Mouse (Mus musculus) hindbrain, embryonic 10.5 days (tissue): ENCODE results near the gene Sec61a1. TPM values are rescaled to one million over a fixed set of nuclear protein-coding genes. Genes with fewer than 3 reads are reported as not detected.

ENCODE experiments used
- DNase-seq: peaks from one replicate; pipeline ENCODE4 v3.0.0-alpha.2; 2017; ENCODE audit warnings: low spot score
- H3K27ac ChIP-seq: fragments of 300-500 bp; sonication (generic); 2 replicates; pipeline ENCODE4 v1.5.1; 2016; ENCODE audit warnings: mild to moderate bottlenecking, moderate library complexity
- H3K27me3 ChIP-seq: fragments of 300-500 bp; sonication (generic); 2 replicates; pipeline ENCODE4 v1.6.1; 2016; ENCODE audit warnings: mild to moderate bottlenecking; ENCODE audit not compliant: poor library complexity, insufficient read depth, severe bottlenecking
- H3K36me3 ChIP-seq: fragments of 300-500 bp; sonication (generic); 2 replicates; pipeline ENCODE4 v1.6.1; 2016; ENCODE audit warnings: mild to moderate bottlenecking, moderate library complexity
- H3K4me1 ChIP-seq: fragments of 300-500 bp; sonication (generic); replicated peaks from 2 replicates; pipeline ENCODE4 v1.6.1; 2016; ENCODE audit warnings: mild to moderate bottlenecking
- H3K4me3 ChIP-seq: fragments of 300-500 bp; sonication (generic); 2 replicates; pipeline ENCODE4 v1.5.1; 2016; ENCODE audit warnings: mild to moderate bottlenecking, moderate library complexity
- H3K9me3 ChIP-seq: fragments of 300-500 bp; sonication (generic); 2 replicates; pipeline ENCODE4 v1.6.1; 2016; ENCODE audit warnings: mild to moderate bottlenecking, moderate library complexity
- WGBS: fragments of 180-500 bp; shearing (Covaris S2); methylation state at CpG from one replicate; pipeline ENCODE4 v1.1.7; 2016; 5-methylcytosine and 5-hydroxymethylcytosine counted together
- polyA plus RNA-seq: library from polyadenylated mRNA; unstranded; fragments of >200 nt; fragmentation: Nextera tagmentation; extraction: Ambion mirVana; gene quantifications from 2 replicates; pipeline ENCODE4 v1.2.1, GENCODE M21; 2016

The Sec61a1 gene
- polyA plus RNA-seq, 1 experiment from 2014 or later = 206 TPM

- 85% methylated on average over 3 of the region's 3 CpGs for WGBS
- Histone ChIP-seq H3K9me3 (no peaks in the 10 kb centered on the region), H3K4me1 (peaks cover 27% of the 10 kb centered on the region), H3K4me3 (no peak overlapping the region), H3K27me3 (peaks cover 43% of the 10 kb centered on the region), H3K36me3 (no peaks in the 10 kb centered on the region), H3K27ac (peak overlapping the region; percentile 86; the same call in 1 of the 2 replicates)
- no peak for DNase-seq
These were observed 25.5 kb upstream of the Sec61a1 start for GRCm38 (mm10) chr6:88544241-88544640.

DNA sequence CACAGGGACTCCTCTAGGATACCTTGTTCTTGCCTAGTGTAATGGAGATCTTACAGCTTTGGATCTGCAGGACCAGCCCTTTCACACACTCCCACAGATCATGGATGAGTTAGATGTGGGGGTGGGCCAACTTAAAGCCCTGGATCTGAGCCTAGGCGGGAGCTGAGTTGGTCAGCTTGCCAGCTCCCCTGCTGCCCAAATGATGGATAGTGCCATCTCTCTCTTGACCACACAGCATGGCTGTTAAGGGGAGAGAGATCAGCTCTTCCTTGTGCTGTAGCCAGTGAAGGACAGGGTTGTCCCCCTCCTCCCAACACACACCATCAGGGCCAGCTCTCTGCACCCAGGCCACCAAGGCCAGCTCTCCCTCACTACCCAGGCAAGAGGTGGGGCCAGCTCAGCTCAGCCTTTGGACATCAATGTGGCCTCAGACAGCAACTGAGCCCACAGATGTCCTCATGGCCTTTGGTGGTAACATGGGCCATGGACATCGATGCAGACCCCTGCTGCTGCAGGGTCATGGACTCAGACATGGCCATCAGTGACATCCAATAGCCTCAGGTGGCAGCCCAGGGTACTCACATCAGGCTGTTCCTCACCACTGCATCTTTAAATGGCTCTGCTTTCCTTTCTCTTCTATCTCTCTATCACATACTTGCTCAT lies 21.5 kb upstream of the Sec61a1 start:
- Histone ChIP-seq H3K36me3 (no peaks in the 10 kb centered on the region), H3K27me3 (peaks cover 15% of the 10 kb centered on the region), H3K4me1 (peaks cover 8% of the 10 kb centered on the region), H3K9me3 (no peaks in the 10 kb centered on the region), H3K27ac (no peak overlapping the region), H3K4me3 (no peak overlapping the region)
- DNase-seq = no peak
- WGBS = 72% methylated on average over 2 of the region's 2 CpGs

DNA sequence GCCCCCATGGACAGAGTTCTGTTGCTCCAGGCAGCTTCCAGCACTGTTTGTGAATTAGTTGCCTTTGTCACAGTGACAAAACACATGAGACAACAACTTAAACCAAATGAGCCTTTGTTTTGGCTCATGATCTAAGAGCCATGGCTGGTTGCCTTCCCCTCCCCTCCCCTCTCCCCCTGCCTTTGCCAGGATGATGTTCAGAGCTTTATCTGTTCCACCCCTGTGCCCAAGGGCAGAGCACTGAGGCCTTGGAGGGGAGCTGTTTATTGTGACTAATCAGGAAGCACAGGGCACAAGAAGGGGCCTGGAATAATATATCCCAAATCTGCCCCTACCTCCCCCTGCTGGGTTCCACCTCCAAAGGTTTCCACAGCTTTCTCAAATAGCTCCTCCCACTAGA lies 11.6 kb upstream of the Sec61a1 start:
- Histone ChIP-seq H3K9me3 (no peaks in the 10 kb centered on the region), H3K27me3 (0 out of 2 replicates have a peak, but pooled peaks cover 3% of the 10 kb centered on the region), H3K4me3 (no peak overlapping the region), H3K4me1 (no peaks in the 10 kb centered on the region), H3K36me3 (no peaks in the 10 kb centered on the region), H3K27ac (no peak overlapping the region)
- DNase-seq = no peak

DNA sequence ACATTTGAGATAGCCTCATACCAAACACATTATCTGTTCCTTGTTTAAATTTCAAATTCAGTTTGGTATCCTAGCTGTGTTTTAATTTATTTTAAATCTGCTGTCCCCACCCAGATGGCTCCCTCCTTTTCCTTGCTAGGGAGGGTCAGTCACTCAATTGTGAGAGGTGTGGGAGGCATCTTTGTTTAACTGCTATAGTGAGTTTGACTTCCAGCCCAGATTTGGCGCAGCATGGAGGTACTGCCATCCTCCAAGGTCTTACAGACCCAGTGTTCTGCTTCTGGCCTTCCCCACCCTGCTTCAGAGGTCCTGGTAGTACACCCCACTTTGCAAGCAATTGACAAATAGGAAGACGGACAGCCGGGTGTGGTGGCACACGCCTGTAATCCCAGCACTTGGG lies 5.4 kb upstream of the Sec61a1 start:
- no peak for DNase-seq
- no peak overlapping the region for H3K4me3 ChIP-seq
- 87% methylated on average over 4 of the region's 4 CpGs for WGBS

DNA sequence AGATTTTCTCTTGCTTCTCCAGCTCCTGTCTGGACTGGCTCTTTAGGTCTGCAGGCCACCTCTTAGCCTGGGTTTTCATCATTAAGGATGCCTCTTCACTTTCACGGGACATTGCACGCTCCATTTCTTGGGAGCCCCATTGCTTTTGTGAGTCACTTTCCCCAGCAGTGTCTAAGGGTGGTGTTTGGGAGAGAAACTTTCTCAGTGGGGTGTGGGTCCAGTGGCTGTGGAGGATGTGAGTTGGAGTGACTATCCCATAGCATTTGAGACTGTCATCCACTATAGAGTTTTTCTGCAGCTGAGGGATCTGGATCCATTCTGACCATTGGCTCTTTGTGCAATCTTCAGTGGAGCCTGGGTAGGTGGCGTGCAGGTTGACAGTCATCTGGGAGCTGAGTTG lies 4.7 kb upstream of the Sec61a1 start:
- Histone ChIP-seq H3K4me1 (peaks cover 15% of the 10 kb centered on the region), H3K9me3 (no peaks in the 10 kb centered on the region), H3K36me3 (no peaks in the 10 kb centered on the region), H3K4me3 (no peak overlapping the region), H3K27me3 (0 out of 2 replicates have a peak, but pooled peaks cover 3% of the 10 kb centered on the region), H3K27ac (no peak overlapping the region)
- WGBS = 92% methylated on average over 3 of the region's 3 CpGs
- DNase-seq = no peak

More for the DNA sequence above, 5.4 kb upstream of the Sec61a1 start:
- Histone ChIP-seq H3K27ac (no peak overlapping the region), H3K27me3 (0 out of 2 replicates have a peak, but pooled peaks cover 3% of the 10 kb centered on the region), H3K36me3 (no peaks in the 10 kb centered on the region), H3K9me3 (no peaks in the 10 kb centered on the region), H3K4me1 (peaks cover 10% of the 10 kb centered on the region)

DNA sequence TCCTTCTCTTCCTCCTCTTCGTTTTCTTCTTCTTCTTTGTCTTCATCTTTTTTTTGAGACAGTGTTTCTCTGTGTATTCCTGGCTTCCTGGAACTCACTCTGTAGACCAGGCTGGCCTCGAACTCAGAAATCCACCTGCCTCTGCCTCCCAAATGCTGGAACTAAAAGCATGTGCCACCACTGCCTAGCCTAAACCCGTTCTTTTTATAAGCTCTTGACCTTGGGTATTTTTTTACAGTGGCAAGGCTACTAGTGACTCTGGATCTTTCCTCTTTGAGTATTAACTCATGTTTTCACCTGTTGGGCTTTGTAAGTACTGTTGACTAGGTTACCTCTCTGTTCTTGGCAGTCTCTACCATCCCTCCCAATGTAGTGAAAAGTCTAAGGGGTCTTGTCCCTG lies 4.3 kb upstream of the Sec61a1 start:
- no peaks in the 10 kb centered on the region for H3K36me3 ChIP-seq
- 0 out of 2 replicates have a peak, but pooled peaks cover 3% of the 10 kb centered on the region for H3K27me3 ChIP-seq
- WGBS = 68% methylated on average over 3 of the region's 3 CpGs
- H3K9me3 ChIP-seq = no peaks in the 10 kb centered on the region
- H3K4me1 ChIP-seq = peaks cover 15% of the 10 kb centered on the region
- no peak overlapping the region for H3K27ac ChIP-seq
- H3K4me3 ChIP-seq = no peak overlapping the region
- no peak for DNase-seq

DNA sequence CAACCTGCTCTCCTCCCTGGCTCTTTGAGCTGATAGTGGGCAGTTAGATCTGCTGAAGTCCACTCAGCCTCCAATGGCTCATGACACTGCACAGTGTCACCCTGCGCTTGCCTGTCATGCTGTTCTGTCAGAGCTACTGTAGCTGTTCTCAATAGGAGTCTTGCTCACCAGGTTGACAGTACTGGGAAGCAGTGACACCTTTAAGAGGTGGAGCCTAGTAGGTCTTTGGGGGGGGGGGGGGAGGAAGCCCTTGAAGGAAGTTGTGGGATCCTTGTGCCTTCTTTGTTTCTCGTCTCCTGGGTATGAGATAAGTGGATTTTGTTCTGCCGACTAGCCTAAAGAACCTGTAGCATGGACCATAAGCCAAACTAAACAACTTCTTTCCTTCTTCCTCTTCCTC lies 3.9 kb upstream of the Sec61a1 start:
- H3K9me3 ChIP-seq = no peaks in the 10 kb centered on the region
- H3K4me3 ChIP-seq = no peak overlapping the region
- no peak overlapping the region for H3K27ac ChIP-seq
- H3K27me3 ChIP-seq = 0 out of 2 replicates have a peak, but pooled peaks cover 3% of the 10 kb centered on the region
- 76% methylated on average over 3 of the region's 3 CpGs for WGBS
- no peaks in the 10 kb centered on the region for H3K36me3 ChIP-seq
- DNase-seq = no peak
- H3K4me1 ChIP-seq = peaks cover 19% of the 10 kb centered on the region

DNA sequence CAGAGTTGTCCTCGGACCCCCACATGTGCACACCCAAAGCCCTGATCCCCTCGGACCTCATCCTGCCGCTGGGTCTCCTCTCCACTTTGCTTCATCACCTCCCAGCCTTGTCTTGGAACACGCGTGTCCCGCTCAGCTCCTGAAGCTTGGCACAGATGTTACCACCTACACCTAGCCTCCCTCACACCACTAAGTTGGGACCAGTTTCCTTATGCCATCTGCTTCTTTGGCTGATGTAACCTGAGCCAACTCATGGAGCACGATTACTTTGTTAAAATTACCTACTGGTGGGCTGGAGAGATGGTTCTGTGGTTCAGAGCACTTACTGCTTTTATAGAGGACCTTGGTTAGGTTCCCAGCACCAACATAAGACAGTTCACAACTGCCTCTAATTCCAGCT lies 3.1 kb upstream of the Sec61a1 start:
- H3K4me1 ChIP-seq = peaks cover 27% of the 10 kb centered on the region
- no peaks in the 10 kb centered on the region for H3K9me3 ChIP-seq
- H3K4me3 ChIP-seq = no peak overlapping the region
- DNase-seq = no peak
- peaks cover under 1% of the 10 kb centered on the region for H3K36me3 ChIP-seq
- H3K27ac ChIP-seq = no peak overlapping the region
- 85% methylated on average over 7 of the region's 7 CpGs for WGBS
- H3K27me3 ChIP-seq = no peaks in the 10 kb centered on the region

- 20% methylated on average over 18 of the region's 18 CpGs for WGBS
- peaks cover 39% of the 10 kb centered on the region for H3K36me3 ChIP-seq
- H3K4me1 ChIP-seq = peaks cover 31% of the 10 kb centered on the region
- H3K4me3 ChIP-seq = peak overlapping the region; percentile 95
- H3K27me3 ChIP-seq = no peaks in the 10 kb centered on the region
- H3K27ac ChIP-seq = peak overlapping the region; percentile 94
- H3K9me3 ChIP-seq = no peaks in the 10 kb centered on the region
- DNase-seq = peak; percentile 26
These were observed 853 bp downstream of the Sec61a1 start for GRCm38 (mm10) chr6:88517701-88518403.

- no peaks in the 10 kb centered on the region for H3K27me3 ChIP-seq
- no peak for DNase-seq
- no peaks in the 10 kb centered on the region for H3K9me3 ChIP-seq
- peaks cover 31% of the 10 kb centered on the region for H3K4me1 ChIP-seq
- H3K36me3 ChIP-seq = peaks cover 51% of the 10 kb centered on the region
- WGBS = 82% methylated on average over 5 of the region's 5 CpGs
- no peak overlapping the region for H3K27ac ChIP-seq
- H3K4me3 ChIP-seq = no peak overlapping the region
These were observed 2.0 kb downstream of the Sec61a1 start for GRCm38 (mm10) chr6:88516667-88517066.

- DNase-seq = no peak
- WGBS = 85% methylated on average over 8 of the region's 8 CpGs
- Histone ChIP-seq H3K4me3 (no peak overlapping the region), H3K27me3 (no peaks in the 10 kb centered on the region), H3K9me3 (no peaks in the 10 kb centered on the region), H3K27ac (no peak overlapping the region), H3K4me1 (peaks cover 31% of the 10 kb centered on the region), H3K36me3 (peaks cover 58% of the 10 kb centered on the region)
These were observed 2.7 kb downstream of the Sec61a1 start for GRCm38 (mm10) chr6:88515971-88516370.

DNA sequence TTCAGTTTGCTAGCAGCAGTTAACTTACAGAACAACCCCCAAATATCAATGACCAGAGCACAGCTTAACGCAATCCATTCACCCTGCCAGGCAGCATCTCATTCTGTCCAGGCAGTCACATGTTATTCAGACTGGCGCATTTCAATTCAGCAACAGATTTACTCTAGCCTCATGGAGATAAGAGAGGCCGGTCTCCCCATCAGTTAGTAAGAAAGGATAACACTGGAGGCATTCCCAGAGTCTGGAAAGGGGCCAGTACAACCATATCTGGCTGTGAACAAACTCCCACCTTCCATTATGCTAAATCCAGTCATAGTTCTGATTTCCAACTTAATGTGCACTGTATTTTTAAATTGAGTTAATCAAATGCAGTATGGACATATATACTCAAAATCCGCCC lies 4.2 kb downstream of the Sec61a1 start:
- DNase-seq = no peak
- Histone ChIP-seq H3K4me1 (peaks cover 26% of the 10 kb centered on the region), H3K9me3 (no peaks in the 10 kb centered on the region), H3K27ac (no peak overlapping the region), H3K36me3 (peaks cover 72% of the 10 kb centered on the region), H3K27me3 (no peaks in the 10 kb centered on the region), H3K4me3 (no peak overlapping the region)
- WGBS = 96% methylated on average over 4 of the region's 4 CpGs

- H3K4me1 ChIP-seq = peaks cover 20% of the 10 kb centered on the region
- no peaks in the 10 kb centered on the region for H3K27me3 ChIP-seq
- H3K27ac ChIP-seq = no peak overlapping the region
- H3K9me3 ChIP-seq = no peaks in the 10 kb centered on the region
- H3K36me3 ChIP-seq = peaks cover 78% of the 10 kb centered on the region
- no peak for DNase-seq
- WGBS = 96% methylated on average over 8 of the region's 8 CpGs
- no peak overlapping the region for H3K4me3 ChIP-seq
These were observed 4.7 kb downstream of the Sec61a1 start for GRCm38 (mm10) chr6:88513984-88514383.
